Comparison of ENCODE assay signal across 12 mouse cellular contexts in genomic region chr4:130270089-130270488, GRCm38 (mm10). TPM values are rescaled to one million over a fixed set of nuclear protein-coding genes. Genes with fewer than 3 reads are reported as not detected.
A peak's percentile ranks its signal among the peaks of the same experiment; 100 is the strongest.
DNase-seq lines count a peak whose midpoint lies in the region; ATAC-seq and TF ChIP-seq lines count a peak whose summit lies in the region.
"Had no signal": no experiment of that assay in that cellular context is flagged by ENCODE, and none has a peak within 500 bp of the region (broad histone marks: within the 10 kb centered on the region; RNA-seq: fewer than 3 reads in every experiment).

No protein-coding gene starts in this region.

- peak; percentile 75 for DNase-seq in midbrain, postnatal 0 days (ENCODE audit: low spot score)
- peak; percentile 57 to 87 for DNase-seq in left cerebral cortex, adult 8-10 months (ENCODE audit: low spot score in 2 of 2)
- peak; percentile 68 for DNase-seq in telencephalon, adult 2 months (ENCODE audit: low read depth, low spot score)
- no peak for DNase-seq in thymus, postnatal 4 days
- DNase-seq in heart, postnatal 36 days, result no peak
- no peak for DNase-seq in gastrocnemius, adult 18-20 months (ENCODE audit: low spot score)

- no peaks in the 10 kb centered on the region for H3K9me3 ChIP-seq in midbrain, postnatal 0 days (ENCODE audit: low read length)
- H3K9me3 ChIP-seq in midbrain, embryonic 13.5 days, result no peaks in the 10 kb centered on the region

- H3K4me2 ChIP-seq in midbrain, postnatal 0 days (ENCODE audit: low read depth, low read length, poor library complexity, severe bottlenecking), result no peak overlapping the region
- H3K4me2 ChIP-seq in midbrain, embryonic 13.5 days (replicated peaks), result no peak overlapping the region

- H3K27ac ChIP-seq in midbrain, postnatal 0 days (ENCODE audit: low read depth, low read length), result no peak overlapping the region
- no peak overlapping the region for H3K27ac ChIP-seq in midbrain, embryonic 13.5 days
- H3K27ac ChIP-seq: macrophage had no signal

- H3K4me1 ChIP-seq in midbrain, postnatal 0 days (ENCODE audit: insufficient read depth, low read length), result no peaks in the 10 kb centered on the region
- H3K4me1 ChIP-seq in midbrain, embryonic 13.5 days (replicated peaks), result peaks cover 34% of the 10 kb centered on the region

- no peak overlapping the region for H3K4me3 ChIP-seq in midbrain, postnatal 0 days (ENCODE audit: low read depth, low read length)
- no peak overlapping the region for H3K4me3 ChIP-seq in midbrain, embryonic 13.5 days (replicated peaks)

- intact Hi-C loops in heart, postnatal 36 days (cut with DNase I), result no loop called here

- WGBS in midbrain, postnatal 0 days, result 89% methylated on average over 8 of the region's 8 CpGs
- WGBS in midbrain, embryonic 13.5 days, result 86% methylated on average over 8 of the region's 8 CpGs

- TF ChIP-seq CTCF in midbrain, postnatal 0 days (IDR thresholded peaks at IDR 0.05), result no peak

- H3K9ac ChIP-seq in midbrain, postnatal 0 days (replicated peaks; ENCODE audit: low read length, poor library complexity, severe bottlenecking), result no peak overlapping the region
- no peak overlapping the region for H3K9ac ChIP-seq in midbrain, embryonic 13.5 days (replicated peaks)

- no peaks in the 10 kb centered on the region for H3K36me3 ChIP-seq in midbrain, postnatal 0 days (ENCODE audit: insufficient read depth, low read length)
- peaks cover 10% of the 10 kb centered on the region; the same call in 1 of the 2 replicates for H3K36me3 ChIP-seq in midbrain, embryonic 13.5 days

- ATAC-seq in midbrain, postnatal 0 days (ENCODE audit: low FRiP score), result no peak
- no peak for ATAC-seq in midbrain, embryonic 13.5 days
- ATAC-seq in erythroblast, adult 5-6 weeks (replicated peaks; ENCODE audit: low FRiP score, poor library complexity, severe bottlenecking), result 0 out of 2 replicates have a peak, but pooled peaks have one; percentile 47
- ATAC-seq: inflammation-experienced regulatory T-cells, adult 6 months had no signal

- no peaks in the 10 kb centered on the region for H3K27me3 ChIP-seq in midbrain, postnatal 0 days (ENCODE audit: insufficient read depth, low read length)
- H3K27me3 ChIP-seq in midbrain, embryonic 13.5 days, result no peaks in the 10 kb centered on the region

RNA-seq across cellular contexts. Expression of gene Serinc2, which starts 8.9 kb away (rescaled TPM):
- 12.6 and 13.5 TPM in 2 replicates for total RNA-seq in midbrain, postnatal 0 days (2014; rRNA removed)
- polyA plus RNA-seq in midbrain, postnatal 0 days (2015; fragmentation: Nextera tagmentation; extraction: Ambion mirVana), result 11.1 and 12.3 TPM in 2 replicates
- 67.2 and 70.8 TPM in 2 replicates for polyA plus RNA-seq in midbrain, embryonic 13.5 days (2015; fragmentation: Nextera tagmentation; extraction: Ambion mirVana)
- total RNA-seq in erythroblast, adult 5-6 weeks (2015; ENCODE audit: low replicate concordance), result not detected in 2 replicates
- total RNA-seq in erythroblast, adult 5-6 weeks (2017; ENCODE audit: low replicate concordance), result 1.3 TPM in 1 of 2 replicates, not detected in the other
- total RNA-seq in left cerebral cortex, adult 8-10 months (2022), result 1 to 10 TPM; 5.0 to 7.8 (median 6.5) TPM
- 1 to 10 TPM; 2.1 to 2.5 TPM for total RNA-seq in heart, postnatal 36 days (2021)
- total RNA-seq in gastrocnemius, adult 18-20 months (2021), result 10 to 100 TPM; 71.7 to 80.8 TPM
- polyA plus RNA-seq: macrophage had no signal

RNA-seq across cellular contexts. Expression of gene Fabp3, which starts 38.3 kb away (rescaled TPM):
- total RNA-seq in midbrain, postnatal 0 days (2014; rRNA removed), result 143 and 179 TPM in 2 replicates
- polyA plus RNA-seq in midbrain, postnatal 0 days (2015; fragmentation: Nextera tagmentation; extraction: Ambion mirVana), result 394 and 409 TPM in 2 replicates
- polyA plus RNA-seq in midbrain, embryonic 13.5 days (2015; fragmentation: Nextera tagmentation; extraction: Ambion mirVana), result 103 and 116 TPM in 2 replicates
- 2.1 TPM in 1 of 2 replicates, not detected in the other for total RNA-seq in erythroblast, adult 5-6 weeks (2015; ENCODE audit: low replicate concordance)
- not detected in 2 replicates for total RNA-seq in erythroblast, adult 5-6 weeks (2017; ENCODE audit: low replicate concordance)
- total RNA-seq in left cerebral cortex, adult 8-10 months (2022), result 100 to 1,000 TPM; 131 to 144 (median 138) TPM
- total RNA-seq in heart, postnatal 36 days (2021), result 1,000 to 10,000 TPM; 6,013 to 6,518 TPM
- total RNA-seq in gastrocnemius, adult 18-20 months (2021), result 1,000 to 10,000 TPM in 1 of 2 experiments, 100 to 1,000 TPM in 1; 614 to 1,203 TPM

RNA-seq across cellular contexts. Expression of gene Gm10570, which starts 38.4 kb away (rescaled TPM):
- total RNA-seq in midbrain, postnatal 0 days (2014; rRNA removed), result 2.1 TPM in 1 of 2 replicates, not detected in the other
- polyA plus RNA-seq in midbrain, postnatal 0 days (2015; fragmentation: Nextera tagmentation; extraction: Ambion mirVana), result 1.5 and 1.9 TPM in 2 replicates
- 0.58 and 0.59 TPM in 2 replicates for polyA plus RNA-seq in midbrain, embryonic 13.5 days (2015; fragmentation: Nextera tagmentation; extraction: Ambion mirVana)
- not detected in 2 replicates for total RNA-seq in erythroblast, adult 5-6 weeks (2015; ENCODE audit: low replicate concordance)
- total RNA-seq in erythroblast, adult 5-6 weeks (2017; ENCODE audit: low replicate concordance), result not detected in 2 replicates
- total RNA-seq in left cerebral cortex, adult 8-10 months (2022), result 1 to 10 TPM in 3 of 4 experiments, not detected in 1; 1.7 to 2.5 (median 2.2) TPM
- total RNA-seq in heart, postnatal 36 days (2021), result under 1 TPM; 0.57 to 0.89 TPM
- total RNA-seq in gastrocnemius, adult 18-20 months (2021), result under 1 TPM in 1 of 2 experiments, not detected in 1; 0.66 TPM
- polyA plus RNA-seq: gonadal fat pad, adult 2 months; inflammation-experienced regulatory T-cells, adult 6 months; macrophage had no signal

RNA-seq across cellular contexts. Expression of gene Gm853, which starts 47.9 kb away (rescaled TPM):
- 0.49 TPM in 1 of 2 replicates, not detected in the other for total RNA-seq in midbrain, postnatal 0 days (2014; rRNA removed)
- not detected in 2 replicates for polyA plus RNA-seq in midbrain, postnatal 0 days (2015; fragmentation: Nextera tagmentation; extraction: Ambion mirVana)
- polyA plus RNA-seq in midbrain, embryonic 13.5 days (2015; fragmentation: Nextera tagmentation; extraction: Ambion mirVana), result 0.24 TPM in 1 of 2 replicates, not detected in the other
- not detected in 2 replicates for total RNA-seq in erythroblast, adult 5-6 weeks (2015; ENCODE audit: low replicate concordance)
- total RNA-seq in erythroblast, adult 5-6 weeks (2017; ENCODE audit: low replicate concordance), result not detected in 2 replicates
- not detected for total RNA-seq in left cerebral cortex, adult 8-10 months (2022)
- total RNA-seq in heart, postnatal 36 days (2021), result not detected
- not detected for total RNA-seq in gastrocnemius, adult 18-20 months (2021)
- polyA plus RNA-seq: cortical plate, adult 2 months; gonadal fat pad, adult 2 months; inflammation-experienced regulatory T-cells, adult 6 months; macrophage had no signal

Comparison
In these comparisons a context has a peak if more than half of its experiments do, and no peak if none do; other contexts are left out.
1. DNase-seq: peak in midbrain, postnatal 0 days (single experiment), left cerebral cortex, adult 8-10 months (2 of 2) and telencephalon, adult 2 months (single experiment); none in thymus, postnatal 4 days (single experiment), heart, postnatal 36 days (0 of 2) and gastrocnemius, adult 18-20 months (single experiment).
2. RNA of gene Fabp3, which starts 38.3 kb away (total RNA-seq): 6,013 to 6,518 TPM in heart, postnatal 36 days, 614 to 1,203 TPM in gastrocnemius, adult 18-20 months, 143 to 179 TPM in midbrain, postnatal 0 days and 131 to 144 TPM in left cerebral cortex, adult 8-10 months; 2.1 TPM in erythroblast, adult 5-6 weeks; every median in the first group is over 10 times any median in the second.